In genomic region chr16:24982828-24983227, GRCm38 (mm10) we compare ENCODE assay signal across 25 mouse cellular contexts.
A peak's percentile ranks its signal among the peaks of the same experiment; 100 is the strongest.
DNase-seq lines count a peak whose midpoint lies in the region; ATAC-seq lines count a peak whose summit lies in the region.
"Had no signal": no experiment of that assay in that cellular context is flagged by ENCODE, and none has a peak within 500 bp of the region (broad histone marks: within the 10 kb centered on the region; RNA-seq: fewer than 3 reads in every experiment).

No protein-coding gene starts in this region.

- 0 out of 2 replicates have a peak, but pooled peaks cover 6% of the 10 kb centered on the region for H3K4me1 ChIP-seq in forebrain, embryonic 13.5 days
- H3K4me1 ChIP-seq in forebrain, embryonic 10.5 days: peaks cover 23% of the 10 kb centered on the region
- H3K4me1 ChIP-seq: hindbrain, embryonic 12.5 days had no signal

- DNase-seq in forebrain, embryonic 10.5 days (ENCODE audit: extremely low spot score, low spot score): no peak
- DNase-seq in layer of hippocampus, adult 9-11 months: peak; percentile 23
- DNase-seq in layer of hippocampus, adult 11-12 months (ENCODE audit: low spot score): no peak
- peak; percentile 31 for DNase-seq in lung, postnatal 10 days
- no peak for DNase-seq in lung, postnatal 25 days (ENCODE audit: low spot score)
- no peak for DNase-seq in kidney, postnatal 14 days
- DNase-seq: adrenal gland, adult 8-10 months; adrenal gland, postnatal 36 days; B cell, adult 2 months; cerebellum, adult 11 months; cerebellum, adult 8-10 months; cerebellum, postnatal 14 days; embryo, embryonic 11 days; gastrocnemius, adult 2 months; gastrocnemius, postnatal 25 days; heart, adult 11 months; heart, postnatal 4 days had no signal

- no peaks in the 10 kb centered on the region for H3K9me3 ChIP-seq in forebrain, embryonic 13.5 days (replicated peaks)
- H3K9me3 ChIP-seq in forebrain, embryonic 10.5 days: no peaks in the 10 kb centered on the region
- H3K9me3 ChIP-seq: embryonic facial prominence, embryonic 15.5 days; heart, embryonic 13.5 days; hindbrain, embryonic 12.5 days had no signal

- H3K27ac ChIP-seq in forebrain, embryonic 13.5 days: no peak overlapping the region
- no peak overlapping the region for H3K27ac ChIP-seq in forebrain, embryonic 10.5 days
- H3K27ac ChIP-seq: embryonic facial prominence, embryonic 15.5 days; gastrocnemius, adult 2 months; heart, embryonic 13.5 days; hindbrain, embryonic 12.5 days had no signal

- no peak overlapping the region for H3K4me2 ChIP-seq in forebrain, embryonic 13.5 days
- H3K4me2 ChIP-seq: embryonic facial prominence, embryonic 15.5 days; heart, embryonic 13.5 days; hindbrain, embryonic 12.5 days had no signal

- H3K27me3 ChIP-seq in forebrain, embryonic 13.5 days: no peaks in the 10 kb centered on the region
- no peaks in the 10 kb centered on the region for H3K27me3 ChIP-seq in forebrain, embryonic 10.5 days (ENCODE audit: poor library complexity, severe bottlenecking)
- H3K27me3 ChIP-seq: embryonic facial prominence, embryonic 15.5 days; heart, embryonic 13.5 days; hindbrain, embryonic 12.5 days had no signal

- H3K36me3 ChIP-seq in forebrain, embryonic 13.5 days (ENCODE audit: poor library complexity, severe bottlenecking): no peaks in the 10 kb centered on the region
- no peaks in the 10 kb centered on the region for H3K36me3 ChIP-seq in forebrain, embryonic 10.5 days (replicated peaks)
- H3K36me3 ChIP-seq: G1E; hindbrain, embryonic 12.5 days had no signal

- 76% methylated on average over 4 of the region's 4 CpGs for WGBS in forebrain, embryonic 13.5 days
- 85% methylated on average over 4 of the region's 4 CpGs for WGBS in forebrain, embryonic 10.5 days

- ATAC-seq in forebrain, embryonic 13.5 days: peak; percentile 51; the same call in 1 of the 2 replicates
- ATAC-seq: CD4-positive, CD25-positive, alpha-beta regulatory T cell, adult 4 months; hindbrain, embryonic 16.5 days had no signal

- no peak overlapping the region for H3K9ac ChIP-seq in forebrain, embryonic 13.5 days
- H3K9ac ChIP-seq: embryonic facial prominence, embryonic 15.5 days; heart, embryonic 13.5 days; hindbrain, embryonic 12.5 days had no signal

- H3K4me3 ChIP-seq in forebrain, embryonic 13.5 days: no peak overlapping the region
- no peak overlapping the region for H3K4me3 ChIP-seq in forebrain, embryonic 10.5 days
- H3K4me3 ChIP-seq: embryonic facial prominence, embryonic 15.5 days; erythroblast, embryonic 14.5 days; gastrocnemius, adult 2 months; heart, embryonic 13.5 days; hindbrain, embryonic 12.5 days had no signal

Comparison
In these comparisons a context has a peak if more than half of its experiments do, and no peak if none do; other contexts are left out.
1. DNase-seq: peak in layer of hippocampus, adult 9-11 months (single experiment) and lung, postnatal 10 days (single experiment); none in forebrain, embryonic 10.5 days (single experiment), layer of hippocampus, adult 11-12 months (single experiment), lung, postnatal 25 days (single experiment) and kidney, postnatal 14 days (single experiment).